Mouse (Mus musculus): ENCODE results near the gene Slc25a45. TPM values are rescaled to one million over a fixed set of nuclear protein-coding genes. Genes with fewer than 3 reads are reported as not detected.

Slc25a45 gene
- polyA plus RNA-seq, 1 experiment from 2014 or later = 5.0 TPM

DNA sequence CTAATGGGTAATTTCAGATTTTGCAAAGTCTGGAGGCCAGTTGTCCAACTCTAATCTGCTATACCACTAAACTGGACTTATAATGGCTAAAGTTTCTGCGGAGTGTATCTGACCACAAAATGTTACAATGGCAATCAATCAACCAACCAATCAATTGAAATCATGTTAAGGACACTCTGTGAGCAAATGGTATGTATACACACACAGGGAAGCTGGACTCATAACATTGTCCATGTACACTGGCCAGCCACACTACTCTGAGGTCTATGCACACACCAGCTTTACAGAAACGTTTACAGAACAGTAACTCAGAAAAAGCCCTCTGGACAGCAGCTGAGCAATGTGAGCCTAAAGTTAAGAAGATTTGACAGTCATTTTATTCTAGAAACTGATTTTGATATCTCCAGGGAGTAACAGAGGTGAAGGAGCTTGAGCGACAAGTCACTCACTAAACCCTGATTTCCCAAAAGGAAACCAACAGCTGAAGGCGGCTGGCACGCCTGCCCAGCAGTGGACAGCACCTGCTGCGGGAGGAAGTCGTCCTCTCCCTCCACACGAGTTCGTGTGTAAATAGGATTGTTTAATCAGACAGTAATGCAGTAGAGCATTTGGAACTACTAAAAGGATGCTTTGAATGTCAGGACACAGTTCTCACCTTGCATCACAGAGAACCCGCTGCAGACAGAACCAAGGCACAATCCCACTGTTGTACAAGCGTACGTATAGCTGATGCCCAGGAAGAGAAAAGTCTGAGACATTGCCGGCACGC, 38.1 kb upstream of the Slc25a45 start:
- H3K4me1 ChIP-seq (ENCODE audit: control insufficient read depth, insufficient read depth, low read length) = peaks cover 59% of the 10 kb centered on the region
- 73% methylated on average over 14 of the region's 14 CpGs for WGBS

DNA sequence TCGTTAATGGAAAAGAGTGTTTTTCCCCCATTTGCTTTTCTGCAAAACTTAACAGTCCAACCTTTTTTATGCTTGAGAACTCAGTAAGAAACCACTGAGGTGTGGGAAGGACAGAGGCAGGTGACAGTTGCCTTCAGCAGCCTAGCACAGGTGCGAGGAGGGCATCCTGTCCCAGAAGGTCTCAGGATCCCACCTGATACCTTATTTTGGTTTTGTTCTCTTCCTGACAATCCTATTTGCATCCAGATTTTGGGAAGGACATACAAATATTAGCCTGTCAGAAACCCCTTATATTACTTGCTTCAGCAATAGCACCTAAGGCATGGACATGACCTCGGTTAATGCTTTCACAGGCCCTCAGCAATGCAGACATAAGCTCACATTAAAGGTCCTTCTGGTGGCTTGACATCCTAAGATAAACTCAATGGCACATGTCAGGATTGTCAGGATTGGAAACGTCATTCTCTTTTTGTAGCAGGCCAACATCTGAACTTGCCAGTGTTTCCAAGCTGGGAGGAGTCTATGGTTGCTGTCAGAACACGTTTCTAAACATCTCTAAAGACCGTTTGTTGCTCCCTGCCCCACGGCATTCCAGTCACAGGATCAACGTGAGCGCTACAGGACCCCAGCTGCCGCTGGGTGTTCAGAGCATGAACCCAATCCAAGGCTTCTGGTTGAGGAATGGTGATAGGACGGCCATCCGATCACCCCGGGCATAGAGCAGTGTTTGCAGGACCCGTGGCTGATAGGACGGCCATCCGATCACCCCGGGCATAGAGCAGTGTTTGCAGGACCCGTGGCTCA, 37.3 kb upstream of the Slc25a45 start:
- Histone ChIP-seq H3K27me3 (ENCODE audit: control insufficient read depth, insufficient read depth, low read length) (no peaks in the 10 kb centered on the region), H3K9ac (ENCODE audit: low read length) (no peak overlapping the region), H3K36me3 (ENCODE audit: control insufficient read depth, insufficient read depth) (no peaks in the 10 kb centered on the region), H3K4me3 (ENCODE audit: low read length) (no peak overlapping the region), H3K27ac (ENCODE audit: low read length) (peak overlapping the region; percentile 19; the same call in 1 of the 2 replicates), H3K9me3 (replicated peaks; ENCODE audit: control insufficient read depth, low read length) (no peaks in the 10 kb centered on the region), H3K4me2 (ENCODE audit: low read depth, low read length) (0 out of 2 replicates have a peak overlapping the region, but pooled peaks have one; percentile 8), H3K4me1 (ENCODE audit: control insufficient read depth, insufficient read depth, low read length) (peaks cover 67% of the 10 kb centered on the region)
- WGBS = 55% methylated on average over 18 of the region's 18 CpGs
- ATAC-seq (replicated peaks; ENCODE audit: extremely low read depth, insufficient read depth, low FRiP score) = no peak

More for the DNA sequence above, 38.1 kb upstream of the Slc25a45 start:
- ATAC-seq (replicated peaks; ENCODE audit: extremely low read depth, insufficient read depth, low FRiP score) = no peak
- H3K9me3 ChIP-seq (replicated peaks; ENCODE audit: control insufficient read depth, low read length) = no peaks in the 10 kb centered on the region
- H3K27me3 ChIP-seq (ENCODE audit: control insufficient read depth, insufficient read depth, low read length) = no peaks in the 10 kb centered on the region
- no peak overlapping the region for H3K4me2 ChIP-seq (ENCODE audit: low read depth, low read length)
- H3K27ac ChIP-seq (ENCODE audit: low read length) = no peak overlapping the region
- no peaks in the 10 kb centered on the region for H3K36me3 ChIP-seq (ENCODE audit: control insufficient read depth, insufficient read depth)
- H3K4me3 ChIP-seq (ENCODE audit: low read length) = no peak overlapping the region
- H3K9ac ChIP-seq (ENCODE audit: low read length) = no peak overlapping the region

DNA sequence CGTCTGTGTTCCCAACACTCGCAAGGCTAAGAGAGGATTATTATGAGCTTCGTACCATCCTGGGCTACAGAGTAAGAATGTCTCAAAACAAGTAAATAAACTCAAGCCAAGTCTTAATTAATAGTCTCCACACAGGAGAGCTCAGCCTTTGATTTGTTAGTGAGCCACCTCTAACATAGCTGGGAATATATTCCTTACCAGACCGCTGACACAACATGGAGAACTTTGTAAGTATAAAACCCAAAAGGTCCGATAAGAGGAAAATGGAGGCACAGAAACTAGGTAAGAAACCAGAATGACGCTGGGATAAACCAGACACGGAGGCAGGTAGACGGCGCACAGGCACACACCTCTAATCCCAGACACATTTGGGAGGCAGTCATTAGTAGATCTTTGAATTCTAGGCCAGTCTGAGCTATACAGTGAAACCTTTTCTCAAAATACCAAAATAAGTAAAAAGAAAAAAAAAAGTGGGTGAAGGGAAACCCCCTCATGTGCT, 36.7 kb upstream of the Slc25a45 start:
- Histone ChIP-seq H3K27me3 (ENCODE audit: control insufficient read depth, insufficient read depth, low read length) (no peaks in the 10 kb centered on the region), H3K4me3 (ENCODE audit: low read length) (no peak overlapping the region), H3K9ac (ENCODE audit: low read length) (no peak overlapping the region), H3K4me1 (ENCODE audit: control insufficient read depth, insufficient read depth, low read length) (peaks cover 68% of the 10 kb centered on the region), H3K9me3 (replicated peaks; ENCODE audit: control insufficient read depth, low read length) (no peaks in the 10 kb centered on the region), H3K4me2 (ENCODE audit: low read depth, low read length) (0 out of 2 replicates have a peak overlapping the region, but pooled peaks have one; percentile 8), H3K36me3 (ENCODE audit: control insufficient read depth, insufficient read depth) (no peaks in the 10 kb centered on the region), H3K27ac (ENCODE audit: low read length) (peak overlapping the region; percentile 19; the same call in 1 of the 2 replicates)
- 87% methylated on average over 9 of the region's 9 CpGs for WGBS
- ATAC-seq (replicated peaks; ENCODE audit: extremely low read depth, insufficient read depth, low FRiP score) = no peak

DNA sequence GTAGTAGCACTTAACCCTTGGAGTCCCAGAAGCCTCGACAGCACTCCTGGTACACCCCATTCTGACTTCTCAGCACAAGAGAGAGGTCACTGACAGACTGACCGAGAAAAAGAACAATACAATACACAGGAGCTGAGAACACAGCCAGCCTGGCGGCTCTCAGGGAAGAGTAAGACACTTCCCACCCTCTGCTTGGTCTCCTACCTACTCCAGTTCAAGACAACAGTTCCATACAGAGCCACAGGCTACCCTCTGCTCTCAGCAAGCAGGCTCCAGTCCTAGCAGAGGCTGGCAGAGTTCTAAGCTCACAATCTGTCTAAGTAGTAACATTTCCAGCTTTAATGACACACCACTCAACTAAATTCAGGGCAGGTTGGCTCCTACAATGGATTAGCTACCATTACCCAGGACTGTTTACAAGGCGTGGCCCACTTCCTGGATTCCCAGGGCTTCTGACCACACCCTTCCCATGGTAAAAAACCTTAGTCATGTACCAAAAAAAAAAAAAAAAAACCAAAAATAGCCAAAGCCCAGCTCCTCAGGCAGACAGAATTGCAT, 36.1 kb upstream of the Slc25a45 start:
- Histone ChIP-seq H3K36me3 (ENCODE audit: control insufficient read depth, insufficient read depth) (no peaks in the 10 kb centered on the region), H3K27me3 (ENCODE audit: control insufficient read depth, insufficient read depth, low read length) (no peaks in the 10 kb centered on the region), H3K9me3 (replicated peaks; ENCODE audit: control insufficient read depth, low read length) (no peaks in the 10 kb centered on the region), H3K9ac (ENCODE audit: low read length) (no peak overlapping the region), H3K27ac (ENCODE audit: low read length) (peak overlapping the region; percentile 56), H3K4me3 (ENCODE audit: low read length) (no peak overlapping the region), H3K4me2 (ENCODE audit: low read depth, low read length) (peak overlapping the region; percentile 7; the same call in 1 of the 2 replicates), H3K4me1 (ENCODE audit: control insufficient read depth, insufficient read depth, low read length) (peaks cover 70% of the 10 kb centered on the region)
- WGBS = 61% methylated on average over 4 of the region's 4 CpGs
- ATAC-seq (replicated peaks; ENCODE audit: extremely low read depth, insufficient read depth, low FRiP score) = no peak

DNA sequence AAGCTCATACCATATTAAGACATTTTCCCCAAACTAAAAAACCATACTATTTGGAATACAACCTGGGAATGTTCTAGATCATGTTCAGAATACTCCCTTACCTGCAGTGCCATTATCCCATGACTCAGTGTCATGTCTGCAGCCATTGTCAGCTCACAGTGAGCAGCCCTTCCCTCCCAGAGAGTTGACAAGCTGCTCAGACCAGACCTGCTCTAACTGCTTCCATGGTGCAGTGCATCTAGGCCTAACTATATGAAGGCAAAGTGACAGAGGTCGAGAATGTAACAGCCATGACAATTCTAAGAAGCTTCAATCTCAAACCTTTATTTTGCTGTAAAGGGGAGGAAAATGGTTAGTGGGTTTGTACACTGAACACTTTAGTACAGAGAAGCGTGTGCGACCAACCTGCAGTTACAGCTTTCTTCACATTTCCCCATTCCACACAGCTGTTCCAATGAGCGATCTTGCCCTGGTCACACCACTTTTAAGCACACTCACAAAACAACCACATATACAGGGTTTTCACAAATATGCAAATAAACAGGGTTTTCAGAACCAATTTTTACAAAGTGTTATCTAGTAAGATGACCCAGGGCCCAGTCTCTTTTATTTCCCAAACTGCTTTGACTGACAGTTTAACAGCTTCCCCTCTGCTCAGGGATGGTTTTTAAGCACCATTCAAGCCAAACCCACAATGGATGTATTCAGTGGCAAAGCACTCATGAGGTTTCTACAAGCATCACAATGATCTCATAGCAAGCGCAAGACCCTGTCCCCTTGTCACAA, 35.4 kb upstream of the Slc25a45 start:
- no peak for ATAC-seq (replicated peaks; ENCODE audit: extremely low read depth, insufficient read depth, low FRiP score)
- Histone ChIP-seq H3K27ac (ENCODE audit: low read length) (peak overlapping the region; percentile 34; the same call in 1 of the 2 replicates), H3K9ac (ENCODE audit: low read length) (no peak overlapping the region; the same call in 1 of the 2 replicates), H3K36me3 (ENCODE audit: control insufficient read depth, insufficient read depth) (no peaks in the 10 kb centered on the region), H3K27me3 (ENCODE audit: control insufficient read depth, insufficient read depth, low read length) (no peaks in the 10 kb centered on the region), H3K9me3 (replicated peaks; ENCODE audit: control insufficient read depth, low read length) (no peaks in the 10 kb centered on the region), H3K4me2 (ENCODE audit: low read depth, low read length) (peak overlapping the region; percentile 71), H3K4me1 (ENCODE audit: control insufficient read depth, insufficient read depth, low read length) (peaks cover 69% of the 10 kb centered on the region), H3K4me3 (ENCODE audit: low read length) (peak overlapping the region; percentile 10; the same call in 1 of the 2 replicates)
- WGBS = 70% methylated on average over 5 of the region's 5 CpGs

DNA sequence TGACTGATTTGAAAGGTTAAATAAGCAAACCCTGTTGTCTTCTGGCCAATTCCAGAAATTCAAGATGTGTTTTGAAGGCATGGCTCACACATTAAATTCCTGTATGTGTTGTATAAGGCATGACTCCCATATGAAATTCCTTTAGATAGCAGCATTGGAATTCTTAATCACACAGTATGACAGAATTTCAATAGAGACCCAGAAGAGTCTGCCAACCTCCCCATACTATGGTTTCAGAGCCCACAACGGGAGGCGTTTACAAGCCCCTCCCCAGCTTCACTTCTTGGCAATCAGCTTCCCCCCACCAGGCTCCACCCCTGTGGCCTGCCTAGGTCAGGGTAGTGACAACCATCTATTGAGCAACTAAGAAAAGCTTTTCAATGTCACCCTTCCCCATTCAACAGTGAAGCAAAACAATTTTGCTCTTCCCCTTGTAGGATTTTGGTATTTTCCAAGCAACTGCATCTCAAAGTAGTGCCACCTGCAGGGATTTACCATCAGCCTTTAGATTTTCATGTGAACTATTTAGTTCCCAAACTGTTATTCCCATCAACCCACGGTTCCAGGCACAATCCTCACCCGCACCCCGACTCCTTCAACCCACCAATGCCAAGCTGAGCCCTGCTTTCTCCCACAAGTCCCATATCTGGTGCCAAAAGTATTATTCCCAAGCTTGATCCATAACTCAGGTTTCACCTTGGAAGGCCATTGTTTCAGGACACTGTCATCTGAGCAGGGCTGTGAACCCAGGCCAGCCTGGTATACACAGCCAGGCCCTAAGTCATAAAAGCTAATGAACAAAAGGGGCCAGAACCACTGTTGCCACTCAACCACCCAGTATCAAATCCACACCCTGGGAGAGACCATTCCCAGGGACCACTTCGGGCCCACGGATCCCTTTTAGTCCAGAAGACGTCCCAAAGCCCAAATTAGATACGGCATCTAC, 34.5 kb upstream of the Slc25a45 start:
- Histone ChIP-seq H3K4me2 (ENCODE audit: low read depth, low read length) (peak overlapping the region; percentile 71), H3K9ac (ENCODE audit: low read length) (peak overlapping the region; percentile 76; the same call in 1 of the 2 replicates), H3K27ac (ENCODE audit: low read length) (peak overlapping the region; percentile 100), H3K4me3 (ENCODE audit: low read length) (peak overlapping the region; percentile 49), H3K36me3 (ENCODE audit: control insufficient read depth, insufficient read depth) (no peaks in the 10 kb centered on the region), H3K9me3 (replicated peaks; ENCODE audit: control insufficient read depth, low read length) (no peaks in the 10 kb centered on the region), H3K27me3 (ENCODE audit: control insufficient read depth, insufficient read depth, low read length) (no peaks in the 10 kb centered on the region), H3K4me1 (ENCODE audit: control insufficient read depth, insufficient read depth, low read length) (peaks cover 69% of the 10 kb centered on the region)
- 79% methylated on average over 9 of the region's 9 CpGs for WGBS
- no peak for ATAC-seq (replicated peaks; ENCODE audit: extremely low read depth, insufficient read depth, low FRiP score)

DNA sequence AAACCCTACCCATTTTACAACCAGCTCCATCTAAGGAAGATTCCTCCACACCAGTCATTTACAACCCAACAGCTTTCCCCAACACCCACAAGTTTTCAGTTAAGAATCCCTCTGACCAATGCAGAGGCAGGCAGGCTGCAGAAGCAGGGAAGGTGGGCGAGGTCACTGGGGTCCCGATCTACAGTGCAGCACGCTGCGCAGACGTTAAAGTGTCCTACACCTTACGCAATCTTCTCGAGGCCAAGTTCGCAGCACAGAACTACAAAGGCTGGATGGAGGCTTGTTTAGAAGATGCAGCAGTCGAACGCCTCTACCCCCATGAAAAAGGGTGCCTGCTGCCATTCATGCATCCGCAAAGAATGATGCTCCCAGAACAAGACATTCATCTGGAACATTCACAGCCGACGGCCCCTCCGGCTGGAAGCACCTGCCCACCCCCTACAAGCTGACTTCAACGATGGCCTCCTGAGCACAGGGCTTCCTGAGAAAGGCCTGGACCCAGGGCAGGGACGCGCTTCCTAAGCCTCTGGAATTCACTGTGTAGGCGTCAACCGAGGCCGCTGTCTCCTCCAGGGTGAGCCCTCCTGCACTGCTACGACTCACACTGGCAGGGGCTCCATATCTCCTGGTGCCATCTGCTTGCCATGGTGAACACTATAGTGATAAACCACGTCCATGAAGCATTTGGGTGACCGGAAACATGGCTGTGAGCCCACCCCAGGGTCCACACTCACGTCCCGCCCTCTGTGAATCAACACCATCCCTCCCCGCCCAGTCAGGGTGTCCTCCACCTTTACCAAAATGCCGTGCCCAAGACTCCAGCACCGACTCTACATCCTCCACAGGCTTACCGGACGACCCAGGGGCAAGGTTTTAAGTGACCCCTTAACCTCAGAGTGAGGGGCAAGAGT, 33.6 kb upstream of the Slc25a45 start:
- Histone ChIP-seq H3K27me3 (ENCODE audit: control insufficient read depth, insufficient read depth, low read length) (no peaks in the 10 kb centered on the region), H3K4me2 (ENCODE audit: low read depth, low read length) (peak overlapping the region; percentile 71), H3K4me3 (ENCODE audit: low read length) (peak overlapping the region; percentile 49), H3K9ac (ENCODE audit: low read length) (peak overlapping the region; percentile 76), H3K36me3 (ENCODE audit: control insufficient read depth, insufficient read depth) (no peaks in the 10 kb centered on the region), H3K27ac (ENCODE audit: low read length) (peak overlapping the region; percentile 100), H3K4me1 (ENCODE audit: control insufficient read depth, insufficient read depth, low read length) (peaks cover 77% of the 10 kb centered on the region), H3K9me3 (replicated peaks; ENCODE audit: control insufficient read depth, low read length) (no peaks in the 10 kb centered on the region)
- 72% methylated on average over 30 of the region's 30 CpGs for WGBS
- no peak for ATAC-seq (replicated peaks; ENCODE audit: extremely low read depth, insufficient read depth, low FRiP score)
